ENCODE assay signal across 8 mouse cellular contexts in the genomic region with DNA sequence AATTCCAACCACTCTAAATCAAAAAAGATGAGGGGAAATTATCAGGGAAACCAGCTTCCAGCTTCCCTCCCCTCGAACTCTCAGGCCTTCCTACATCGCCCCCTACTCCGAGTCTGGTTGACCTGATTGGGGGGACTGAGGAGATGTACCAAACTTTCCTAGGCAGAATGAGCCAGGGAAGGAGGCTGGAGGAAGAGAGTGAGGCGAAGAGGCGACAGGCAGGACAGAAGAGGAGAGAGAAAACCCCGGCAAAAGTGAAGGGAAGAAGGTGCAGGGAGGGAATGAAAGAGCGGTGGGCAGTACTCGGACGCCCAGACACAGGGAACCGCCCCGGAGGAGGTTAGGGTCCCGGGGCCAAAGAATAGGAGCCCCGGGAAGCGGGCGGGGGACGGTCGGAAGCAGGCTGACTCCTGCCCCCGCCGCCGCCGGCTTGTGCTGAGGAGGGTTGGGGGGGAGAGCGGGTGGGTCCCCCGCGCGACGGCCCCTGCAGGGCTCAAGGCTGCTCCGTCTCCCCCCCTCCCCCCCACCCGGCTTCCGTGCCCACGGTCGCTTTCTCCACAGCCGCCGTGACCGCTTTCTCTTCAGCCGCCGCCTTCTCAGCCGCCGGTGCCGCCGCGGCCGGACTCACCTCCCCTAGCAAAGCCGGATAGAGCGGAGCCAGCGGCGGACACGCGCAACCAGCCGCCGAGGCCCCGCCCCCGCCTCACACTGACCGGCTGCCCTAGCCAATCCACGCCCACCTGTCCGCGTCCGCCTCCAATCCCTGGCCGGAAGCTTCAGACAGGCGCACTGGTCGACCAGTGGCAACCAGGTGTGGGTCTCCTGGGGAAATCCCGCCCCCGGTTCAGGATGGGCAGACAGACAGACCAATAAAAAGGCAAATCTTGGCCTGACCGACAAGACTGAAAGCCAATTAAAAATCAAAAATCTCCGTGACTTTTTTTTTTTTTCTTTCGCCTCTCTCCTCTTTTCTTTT. TPM values are rescaled to one million over a fixed set of nuclear protein-coding genes. Genes with fewer than 3 reads are reported as not detected.
DNase-seq lines count a peak whose midpoint lies in the region; ATAC-seq lines count a peak whose summit lies in the region.

A gene (minus strand): TSS at position 597 of the 976 bp plus-strand sequence.

- peak within 1 kb of the TSS; percentile 82 for H3K9ac ChIP-seq in lung, embryonic 16.5 days (ENCODE audit: low read length)

- H3K36me3 ChIP-seq in lung, embryonic 16.5 days (ENCODE audit: control insufficient read depth, insufficient read depth, low read length) = no peaks in the 10 kb centered on the region

- peak within 1 kb of the TSS; percentile 71 for H3K4me3 ChIP-seq in lung, embryonic 16.5 days (ENCODE audit: low read length)

- peak within 1 kb of the TSS; percentile 74 for H3K4me2 ChIP-seq in lung, embryonic 16.5 days (ENCODE audit: low read depth, low read length)

- 0% methylated on average over 39 of the region's 65 CpGs for WGBS in lung, embryonic 16.5 days

- ATAC-seq in hematopoietic stem cell, adult 5-6 weeks (replicated peaks in 1 of 2; ENCODE audit: insufficient read depth in 1 of 2, low FRiP score in 2 of 2, low TSS enrichment in 1 of 2, low read depth in 1 of 2, poor library complexity in 2 of 2, severe bottlenecking in 2 of 2) = peak; percentile 97 to 99
- ATAC-seq in lung, embryonic 16.5 days (ENCODE audit: low read depth) = peak; percentile 99

- peak; percentile 93 for DNase-seq in MEL-GATA-1-ER (ENCODE audit: extremely low read depth, low read depth)
- peak; percentile 99 for DNase-seq in cerebellum, adult 8-10 months
- peak; percentile 99 for DNase-seq in forelimb bud, embryonic 11.5 days (ENCODE audit: low read depth, low spot score)
- DNase-seq in layer of hippocampus, adult 9-10 months (ENCODE audit: low spot score) = peak; percentile 97
- peak; percentile 94 for DNase-seq in ovary, postnatal 10 days (ENCODE audit: low spot score)
- DNase-seq in thymus, postnatal 10 days (ENCODE audit: low spot score in 2 of 2) = peak; percentile 95 to 98

- peak within 1 kb of the TSS; percentile 73 for H3K27ac ChIP-seq in lung, embryonic 16.5 days (ENCODE audit: low read length)

- H3K27me3 ChIP-seq in lung, embryonic 16.5 days (ENCODE audit: control insufficient read depth, insufficient read depth, low read depth, low read length) = no peaks in the 10 kb centered on the region

- no peaks in the 10 kb centered on the region for H3K9me3 ChIP-seq in lung, embryonic 16.5 days (ENCODE audit: control insufficient read depth, low read length)

- H3K4me1 ChIP-seq in lung, embryonic 16.5 days (replicated peaks; ENCODE audit: control insufficient read depth, insufficient read depth, low read length) = peaks cover 26% of the 10 kb centered on the region

RNA-seq across cellular contexts. Expression of the gene that starts here (rescaled TPM):
- 23.8 and 41.8 TPM in 2 replicates for total RNA-seq in hematopoietic stem cell, adult 5-6 weeks (2017)
- polyA plus RNA-seq in lung, embryonic 16.5 days (2015; fragmentation: Nextera tagmentation; extraction: Ambion mirVana) = 13.1 and 13.6 TPM in 2 replicates

Comparison
In these comparisons a context has a peak if more than half of its experiments do, and no peak if none do; other contexts are left out.
1. Peak in every context shown above with its lines: DNase-seq, ATAC-seq, H3K4me3 ChIP-seq and H3K27ac ChIP-seq.